Comparison of ENCODE assay signal across 9 mouse cellular contexts in the genomic region with DNA sequence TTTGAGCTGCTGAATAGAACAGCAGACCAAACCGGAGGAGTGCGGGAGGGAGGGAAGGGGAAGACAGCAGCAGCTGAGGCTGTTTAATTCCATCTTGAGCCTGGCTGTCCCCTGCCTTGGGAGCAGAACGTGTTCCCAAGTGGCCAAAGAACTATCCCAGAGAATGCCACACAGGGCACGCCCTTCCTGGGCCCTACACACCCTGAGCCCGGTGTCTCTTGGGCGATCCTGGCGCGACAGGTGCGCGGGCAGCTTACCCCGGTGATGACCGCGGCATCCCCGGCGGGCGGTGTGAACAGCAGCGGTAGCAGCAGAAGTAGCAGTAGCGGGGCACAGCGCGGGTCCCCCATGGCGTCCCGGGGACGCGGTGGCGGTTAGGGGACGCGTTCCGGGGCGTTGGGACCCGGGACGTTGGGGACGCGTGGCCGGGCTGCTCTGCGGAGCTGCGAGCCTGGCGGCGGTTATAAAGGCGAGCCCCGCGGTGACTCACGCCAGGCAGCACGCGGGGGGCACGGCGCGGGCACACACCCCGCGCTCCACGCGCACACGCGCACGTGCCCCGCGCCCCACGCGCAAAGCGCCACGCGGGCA. TPM values are rescaled to one million over a fixed set of nuclear protein-coding genes. Genes with fewer than 3 reads are reported as not detected.
A peak's percentile ranks its signal among the peaks of the same experiment; 100 is the strongest.
DNase-seq lines count a peak whose midpoint lies in the region; ATAC-seq and TF ChIP-seq lines count a peak whose summit lies in the region.
"Had no signal": no experiment of that assay in that cellular context is flagged by ENCODE, and none has a peak within 500 bp of the region (broad histone marks: within the 10 kb centered on the region; RNA-seq: fewer than 3 reads in every experiment).

A gene (minus strand): TSS at position 422 of the 591 bp plus-strand sequence.

- ATAC-seq in lung, embryonic 14.5 days (ENCODE audit: insufficient read depth): peak; percentile 56
- no peak for ATAC-seq in heart, embryonic 14.5 days (ENCODE audit: insufficient number of reproducible peaks, insufficient read depth, low FRiP score, low read depth)
- ATAC-seq in liver, embryonic 14.5 days (ENCODE audit: insufficient read depth): no peak
- ATAC-seq in erythroblast, adult 5-6 weeks (replicated peaks; ENCODE audit: low FRiP score, poor library complexity, severe bottlenecking): no peak

- no peaks in the 10 kb centered on the region for H3K9me3 ChIP-seq in lung, embryonic 14.5 days (ENCODE audit: low read depth, low read length)
- H3K9me3 ChIP-seq in heart, embryonic 14.5 days (ENCODE audit: control insufficient read depth, low read length): no peaks in the 10 kb centered on the region
- H3K9me3 ChIP-seq in liver, embryonic 14.5 days (ENCODE audit: control insufficient read depth, low read length): no peaks in the 10 kb centered on the region

- no peak within 1 kb of the TSS for H3K27ac ChIP-seq in lung, embryonic 14.5 days (ENCODE audit: low read depth)
- H3K27ac ChIP-seq in heart, embryonic 14.5 days (replicated peaks in 1 of 2; ENCODE audit: control insufficient read depth in 1 of 2, insufficient read depth in 1 of 2, low read depth in 2 of 2, low read length in 2 of 2): no peak within 1 kb of the TSS
- H3K27ac ChIP-seq in liver, embryonic 14.5 days: no peak within 1 kb of the TSS
- H3K27ac ChIP-seq in small intestine, adult 2 months (ENCODE audit: insufficient read depth, low read depth, low read length): no peak within 1 kb of the TSS
- H3K27ac ChIP-seq: macrophage had no signal

- no peak for TF ChIP-seq EP300 in liver, embryonic 14.5 days (IDR thresholded peaks at IDR 0.05; ENCODE audit: low read depth)

- no peak for TF ChIP-seq CTCF in lung, embryonic 14.5 days (IDR thresholded peaks at IDR 0.05; ENCODE audit: low read depth)
- no peak for TF ChIP-seq CTCF in lung, adult 2 months (IDR thresholded peaks at IDR 0.05; ENCODE audit: insufficient read depth, low read length)
- no peak for TF ChIP-seq CTCF in liver, embryonic 14.5 days (IDR thresholded peaks at IDR 0.05; ENCODE audit: low read depth)
- no peak for TF ChIP-seq CTCF in small intestine, adult 2 months (IDR thresholded peaks at IDR 0.05; ENCODE audit: extremely low read depth, insufficient read length, insufficient replicate concordance, low read depth, low read length)

- peak; percentile 56 for DNase-seq in lung, embryonic 14.5 days
- no peak for DNase-seq in lung, adult 2 months
- peak; percentile 55 for DNase-seq in embryo, embryonic 11 days
- DNase-seq in liver, embryonic 14.5 days (ENCODE audit: low read depth in 3 of 3, low spot score in 3 of 3): no peak
- no peak for DNase-seq in right cerebral cortex, postnatal 25 days

- no peak for TF ChIP-seq POLR2A in lung, adult 2 months (IDR thresholded peaks at IDR 0.05; ENCODE audit: borderline replicate concordance, extremely low read depth, low read depth, low read length)
- TF ChIP-seq POLR2A in small intestine, adult 2 months (IDR thresholded peaks at IDR 0.05; ENCODE audit: low read depth, low read length): no peak

- no peaks in the 10 kb centered on the region for H3K4me1 ChIP-seq in lung, embryonic 14.5 days (ENCODE audit: insufficient read depth)
- no peaks in the 10 kb centered on the region for H3K4me1 ChIP-seq in lung, adult 2 months (ENCODE audit: control insufficient read depth, insufficient read depth, low read length)
- H3K4me1 ChIP-seq in heart, embryonic 14.5 days (ENCODE audit: control insufficient read depth in 2 of 2, insufficient read depth in 2 of 2, low read length in 2 of 2): peaks cover 4 to 13% of the 10 kb centered on the region in 2 experiments; a peak in 2 of 4 replicates
- no peaks in the 10 kb centered on the region for H3K4me1 ChIP-seq in liver, embryonic 14.5 days (replicated peaks; ENCODE audit: control insufficient read depth in 2 of 2, insufficient read depth in 2 of 2, low read length in 1 of 2)
- H3K4me1 ChIP-seq in small intestine, adult 2 months (ENCODE audit: control insufficient read depth, insufficient read depth, insufficient read length, low read length): peaks cover 7% of the 10 kb centered on the region; the same call in 1 of the 2 replicates

- H3K4me3 ChIP-seq in lung, embryonic 14.5 days (ENCODE audit: low read depth, low read length): peak within 1 kb of the TSS; percentile 45
- H3K4me3 ChIP-seq in lung, adult 2 months (replicated peaks; ENCODE audit: extremely low read depth, low read depth, low read length): no peak within 1 kb of the TSS
- peak within 1 kb of the TSS; percentile 41 to 51 for H3K4me3 ChIP-seq in heart, embryonic 14.5 days (ENCODE audit: control insufficient read depth in 1 of 2, insufficient read depth in 1 of 2, low read depth in 1 of 2, low read length in 2 of 2)
- H3K4me3 ChIP-seq in liver, embryonic 14.5 days (ENCODE audit: insufficient read depth in 1 of 2, low read depth in 2 of 2, low read length in 2 of 2): peak within 1 kb of the TSS in 1 of 2 experiments; percentile 25; a peak in 1 of 4 replicates
- H3K4me3 ChIP-seq in small intestine, adult 2 months (ENCODE audit: low read depth, low read length): peak within 1 kb of the TSS; percentile 56

- WGBS in lung, embryonic 14.5 days: under 1% methylated on average over 61 of the region's 61 CpGs
- WGBS in lung, adult 2 months: 1% methylated on average over 61 of the region's 61 CpGs
- WGBS in heart, embryonic 14.5 days: under 1% methylated on average over 61 of the region's 61 CpGs
- WGBS in liver, embryonic 14.5 days (ENCODE audit: insufficient replicate concordance): 2% methylated on average over 57 of the region's 61 CpGs
- under 1% methylated on average over 59 of the region's 61 CpGs for WGBS in small intestine, adult 2 months

- peak within 1 kb of the TSS; percentile 96 for H3K4me2 ChIP-seq in lung, embryonic 14.5 days
- H3K4me2 ChIP-seq in heart, embryonic 14.5 days (ENCODE audit: low read length): peak within 1 kb of the TSS; percentile 80
- H3K4me2 ChIP-seq in liver, embryonic 14.5 days (ENCODE audit: low read depth): peak within 1 kb of the TSS; percentile 42

- H3K36me3 ChIP-seq in lung, embryonic 14.5 days (ENCODE audit: insufficient read depth): no peaks in the 10 kb centered on the region
- no peaks in the 10 kb centered on the region for H3K36me3 ChIP-seq in heart, embryonic 14.5 days (ENCODE audit: control insufficient read depth, insufficient read depth, low read length)
- no peaks in the 10 kb centered on the region for H3K36me3 ChIP-seq in liver, embryonic 14.5 days (replicated peaks; ENCODE audit: control insufficient read depth, insufficient read depth, low read depth)
- no peaks in the 10 kb centered on the region for H3K36me3 ChIP-seq in small intestine, adult 2 months (ENCODE audit: control insufficient read depth, insufficient read depth, low read length)

- peak within 1 kb of the TSS; percentile 44 for H3K9ac ChIP-seq in lung, embryonic 14.5 days
- peak within 1 kb of the TSS; percentile 54 for H3K9ac ChIP-seq in heart, embryonic 14.5 days (ENCODE audit: low read length)
- H3K9ac ChIP-seq in liver, embryonic 14.5 days (replicated peaks): no peak within 1 kb of the TSS

- H3K27me3 ChIP-seq in lung, embryonic 14.5 days (ENCODE audit: insufficient read depth, low read length): peaks cover 33% of the 10 kb centered on the region
- H3K27me3 ChIP-seq in heart, embryonic 14.5 days (ENCODE audit: control insufficient read depth, insufficient read depth, low read length): peaks cover 56% of the 10 kb centered on the region
- H3K27me3 ChIP-seq in liver, embryonic 14.5 days (ENCODE audit: control insufficient read depth, insufficient read depth, low read length): peaks cover 31% of the 10 kb centered on the region
- peaks cover 34% of the 10 kb centered on the region for H3K27me3 ChIP-seq in small intestine, adult 2 months (ENCODE audit: control insufficient read depth, insufficient read depth, low read length)

RNA-seq across cellular contexts. Expression of the gene that starts here (rescaled TPM):
- polyA plus RNA-seq in lung, embryonic 14.5 days (2014; fragmentation: Nextera tagmentation; extraction: Ambion mirVana): 0.12 and 0.18 TPM in 2 replicates
- not detected in 2 replicates for polyA plus RNA-seq in lung, adult 2 months (2012; rRNA removed)
- not detected in 2 replicates for polyA plus RNA-seq in heart, embryonic 14.5 days (2014; fragmentation: Nextera tagmentation; extraction: Ambion mirVana)
- 0.03 TPM in 1 of 2 replicates, not detected in the other for polyA plus RNA-seq in liver, embryonic 14.5 days (2012; rRNA removed)
- polyA plus RNA-seq in liver, embryonic 14.5 days (2014; fragmentation: Nextera tagmentation; extraction: Ambion mirVana): not detected in 2 replicates
- not detected in 2 replicates for polyA plus RNA-seq in small intestine, adult 2 months (2012; rRNA removed)
- total RNA-seq in erythroblast, adult 5-6 weeks (2015; ENCODE audit: low replicate concordance): 2.1 TPM in 1 of 2 replicates, not detected in the other
- 2.1 TPM in 1 of 2 replicates, not detected in the other for total RNA-seq in erythroblast, adult 5-6 weeks (2017; ENCODE audit: low replicate concordance)
- polyA plus RNA-seq: macrophage had no signal

Comparison
In these comparisons a context has a peak if more than half of its experiments do, and no peak if none do; other contexts are left out.
1. Peak in DNase-seq, ATAC-seq, H3K4me3 ChIP-seq, H3K9ac ChIP-seq and H3K4me2 ChIP-seq in lung, embryonic 14.5 days; RNA of the gene not detected or under 1 TPM.
2. H3K4me2 ChIP-seq: peak in every context shown above with its lines; median percentile 96 in lung, embryonic 14.5 days; 80 in heart, embryonic 14.5 days; 42 in liver, embryonic 14.5 days.